Mouse (Mus musculus) cerebral cortex, adult 2 months (tissue): ENCODE data around the gene Gm4858.

ENCODE experiments used
- WGBS: fragments of 180-500 bp; shearing (Covaris S2); methylation state at CpG from one replicate; pipeline ENCODE4 v1.1.7; 2018; 5-methylcytosine and 5-hydroxymethylcytosine counted together

Gm4858 gene

GRCm38 (mm10) chr3:93068523-93068922, at the start of gene Gm4858:
TSS of gene Gm4858 (plus strand) at chr3:93068823.

GRCm38 (mm10) chr3:93018960-93019359, 49.7 kb upstream of the Gm4858 start, which contains the start of gene Lce1m:
TSS of gene Lce1m (minus strand) at chr3:93019060.
- WGBS = 95% methylated on average over 2 of the region's 2 CpGs

GRCm38 (mm10) chr3:93021171-93021570, 47.5 kb upstream of the Gm4858 start:
- WGBS = 71% methylated on average over 1 of the region's 1 CpGs

GRCm38 (mm10) chr3:93023411-93024184, 45.0 kb upstream of the Gm4858 start:
- WGBS = 46% methylated on average over 3 of the region's 3 CpGs

- 67% methylated on average over 2 of the region's 2 CpGs for WGBS
Measured at GRCm38 (mm10) chr3:93025486-93025885, 43.1 kb upstream of the Gm4858 start.

GRCm38 (mm10) chr3:93031450-93031849, 37.2 kb upstream of the Gm4858 start:
- WGBS = 37% methylated on average over 5 of the region's 5 CpGs

GRCm38 (mm10) chr3:93050182-93050581, 18.4 kb upstream of the Gm4858 start:
- 87% methylated on average over 1 of the region's 1 CpGs for WGBS

- 59% methylated on average over 10 of the region's 10 CpGs for WGBS
Measured at GRCm38 (mm10) chr3:93052826-93053474, 15.7 kb upstream of the Gm4858 start.

- WGBS = 81% methylated on average over 2 of the region's 2 CpGs
Measured at GRCm38 (mm10) chr3:93086631-93087030, 18.0 kb downstream of the Gm4858 start.

- 47% methylated on average over 1 of the region's 1 CpGs for WGBS
Measured at GRCm38 (mm10) chr3:93093581-93093980, 25.0 kb downstream of the Gm4858 start.

- 83% methylated on average over 2 of the region's 2 CpGs for WGBS
Measured at GRCm38 (mm10) chr3:93096447-93096846, 27.8 kb downstream of the Gm4858 start.

GRCm38 (mm10) chr3:93111668-93112067, 43.0 kb downstream of the Gm4858 start:
- WGBS = 42% methylated on average over 5 of the region's 5 CpGs

- 2% methylated on average over 2 of the region's 2 CpGs for WGBS
Measured at GRCm38 (mm10) chr3:93114481-93114880, 45.9 kb downstream of the Gm4858 start.

- 55% methylated on average over 4 of the region's 4 CpGs for WGBS
Measured at GRCm38 (mm10) chr3:93119101-93119500, 50.5 kb downstream of the Gm4858 start.
